Mouse (Mus musculus): ENCODE data around the gene Cnpy4.
A peak's percentile ranks its signal among the peaks of the same experiment; 100 is the strongest.

The Cnpy4 gene

DNA sequence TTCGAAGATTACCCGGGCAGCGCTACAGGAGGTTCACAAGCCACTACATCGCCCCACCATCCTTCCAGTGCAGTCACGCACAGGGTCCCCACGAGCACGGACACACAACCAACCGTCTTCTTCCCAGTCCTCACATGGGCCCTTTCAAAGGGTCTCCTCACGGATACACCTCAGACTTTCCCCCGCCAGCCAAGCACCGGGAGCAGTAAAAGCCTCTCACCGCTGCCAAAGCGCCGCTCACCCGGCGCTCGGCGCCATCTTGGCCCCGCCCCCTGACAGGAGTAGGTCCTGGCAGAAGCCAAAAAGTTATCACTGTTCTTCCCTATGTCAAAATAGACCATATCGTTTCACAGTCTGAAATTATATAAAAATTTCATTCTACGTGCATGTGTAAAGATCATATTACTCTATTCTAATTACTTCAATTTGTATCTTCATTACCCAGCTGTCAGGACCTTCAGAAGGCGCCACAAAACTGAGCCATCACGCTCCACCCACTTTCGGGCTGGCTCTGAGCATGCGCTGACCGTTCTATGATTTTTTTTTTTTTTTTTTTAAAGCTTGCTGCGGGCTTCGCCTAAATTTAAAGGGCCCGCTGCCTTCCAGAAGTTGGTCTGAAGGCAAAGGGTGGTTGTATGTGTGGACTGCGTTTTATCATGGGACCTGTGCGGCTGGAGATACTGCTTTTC is at the start of gene Cnpy4, which contains the start of gene Taf6:
Gene Cnpy4, plus strand, starts transcription at position 536 of the 689 bp plus-strand sequence.
Gene Taf6, minus strand, starts transcription at position 502 of the 689 bp plus-strand sequence.
- peak; percentile 88 to 89 for DNase-seq

DNA sequence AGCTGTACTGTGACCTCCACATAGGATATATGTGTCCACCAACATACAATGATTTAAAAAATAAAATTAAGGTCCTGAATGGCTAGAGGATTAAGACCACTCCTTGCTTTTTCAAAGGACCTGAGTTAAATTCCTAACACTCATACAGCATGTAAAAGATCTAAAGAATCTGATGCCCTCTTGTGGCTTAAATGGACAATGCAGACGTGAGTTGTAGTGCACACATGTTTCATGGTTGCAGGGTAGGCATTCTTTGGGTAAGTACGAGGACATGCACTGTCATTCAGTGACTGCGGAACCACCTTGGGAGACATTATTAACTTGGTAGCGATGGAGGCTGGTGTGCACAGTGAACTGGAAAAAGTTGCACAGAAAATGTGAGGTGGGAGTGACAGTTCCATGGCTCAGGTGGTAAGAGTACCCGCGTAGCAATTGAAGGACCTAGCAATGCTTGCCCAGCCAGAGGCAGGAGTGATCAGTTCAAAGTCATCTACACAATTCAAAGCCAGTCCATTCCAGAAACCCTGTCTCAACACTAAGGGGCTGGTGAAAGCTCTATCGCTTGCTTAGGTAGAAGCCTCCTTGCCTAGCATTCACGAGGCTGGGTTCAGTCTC is 49.2 kb upstream of the Cnpy4 start:
- DNase-seq: peak in 1 of 2 experiments; percentile 31

DNA sequence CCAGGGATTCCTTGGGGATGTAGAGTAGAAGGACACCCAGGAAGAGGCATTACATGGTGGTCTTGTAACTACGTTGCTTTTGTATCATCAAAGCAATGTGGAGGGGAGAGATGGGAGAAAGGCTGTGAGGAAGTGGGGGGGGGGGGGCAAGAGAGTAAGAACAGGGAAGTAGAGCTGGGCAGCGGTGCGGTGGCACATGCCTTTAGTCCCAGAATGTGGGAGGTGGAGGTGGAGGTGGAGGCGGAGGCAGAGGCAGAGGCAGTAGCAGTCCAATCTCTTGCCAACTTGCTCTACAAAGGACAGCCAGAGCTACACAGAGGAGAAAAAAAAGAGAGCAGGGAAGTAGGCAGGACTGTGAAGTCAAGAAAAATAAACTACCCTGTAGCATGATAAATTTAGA is 48.7 kb upstream of the Cnpy4 start:
- DNase-seq: no peak

DNA sequence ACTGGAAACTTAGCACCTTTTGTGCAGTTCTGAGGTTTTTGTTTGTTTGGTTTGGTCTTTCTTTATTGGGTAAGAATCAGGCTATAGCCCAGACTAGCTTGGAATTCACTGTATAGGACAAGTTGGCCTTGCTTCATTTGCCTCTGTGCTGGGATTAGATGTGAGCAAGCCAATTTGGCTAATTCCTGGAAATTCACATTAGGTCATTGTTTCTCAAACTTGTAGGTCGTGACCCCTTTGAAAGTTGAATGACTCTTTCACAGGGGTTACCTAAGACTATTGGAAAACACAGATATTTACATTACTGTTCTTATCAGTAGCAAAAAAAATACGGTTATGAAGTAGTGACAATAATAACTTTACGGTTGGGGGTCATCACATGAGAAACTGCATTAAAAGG is 32.9 kb upstream of the Cnpy4 start:
- no peak for DNase-seq

DNA sequence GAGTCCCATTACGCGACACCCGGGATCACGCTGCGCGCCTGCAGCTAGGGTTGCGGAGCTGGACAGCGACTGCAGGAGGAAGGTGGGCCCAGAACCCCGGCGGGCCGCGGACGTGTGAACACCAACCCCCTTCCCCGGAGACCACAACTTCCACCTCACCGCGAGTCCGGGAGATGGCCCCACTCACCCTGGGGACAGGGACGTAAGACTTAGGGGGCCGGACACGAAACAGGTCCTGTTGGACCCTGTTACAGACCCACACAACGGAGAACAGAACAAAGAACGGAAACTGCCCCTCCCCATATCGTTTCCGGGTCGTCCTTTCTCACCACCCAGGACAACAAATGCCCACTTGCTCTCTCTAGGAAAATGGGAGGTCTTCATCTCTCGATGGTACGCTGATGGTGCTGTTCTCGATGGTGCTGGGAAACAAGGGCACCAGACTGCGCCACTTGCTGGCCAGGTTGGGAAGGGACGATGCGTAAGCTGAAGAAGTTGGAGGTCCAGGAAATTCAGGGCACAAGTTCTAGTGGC is 31.8 kb upstream of the Cnpy4 start, which contains the start of gene Zfp113:
Gene Zfp113, minus strand, starts transcription at position 302 of the 534 bp plus-strand sequence.
- DNase-seq: peak; percentile 90 to 92

DNA sequence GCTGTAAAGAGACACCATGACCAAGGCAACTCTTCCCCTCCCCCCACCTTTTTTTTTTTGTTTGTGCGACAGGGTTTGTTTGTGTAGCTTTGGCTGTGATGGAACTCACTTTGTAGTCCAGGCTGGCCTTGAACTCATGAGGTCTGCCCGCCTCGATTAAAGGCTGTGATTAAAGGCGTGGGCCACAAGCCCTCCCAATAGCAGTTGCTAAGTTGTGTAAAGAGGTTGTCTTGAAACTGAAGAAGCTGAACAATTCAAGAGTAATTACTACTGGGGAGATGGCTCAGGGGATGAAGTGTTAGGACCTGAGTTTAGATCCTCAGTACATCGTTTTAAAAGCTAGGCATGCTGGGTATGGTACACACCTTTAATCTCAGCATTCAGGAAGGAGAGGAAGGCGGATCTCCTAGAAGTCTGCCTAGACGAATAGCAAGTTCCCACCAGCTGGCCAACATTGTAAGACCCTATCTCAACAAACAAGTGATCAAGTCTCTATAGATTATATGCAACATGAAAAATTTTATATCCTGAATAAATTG is 27.0 kb upstream of the Cnpy4 start:
- DNase-seq: no peak

DNA sequence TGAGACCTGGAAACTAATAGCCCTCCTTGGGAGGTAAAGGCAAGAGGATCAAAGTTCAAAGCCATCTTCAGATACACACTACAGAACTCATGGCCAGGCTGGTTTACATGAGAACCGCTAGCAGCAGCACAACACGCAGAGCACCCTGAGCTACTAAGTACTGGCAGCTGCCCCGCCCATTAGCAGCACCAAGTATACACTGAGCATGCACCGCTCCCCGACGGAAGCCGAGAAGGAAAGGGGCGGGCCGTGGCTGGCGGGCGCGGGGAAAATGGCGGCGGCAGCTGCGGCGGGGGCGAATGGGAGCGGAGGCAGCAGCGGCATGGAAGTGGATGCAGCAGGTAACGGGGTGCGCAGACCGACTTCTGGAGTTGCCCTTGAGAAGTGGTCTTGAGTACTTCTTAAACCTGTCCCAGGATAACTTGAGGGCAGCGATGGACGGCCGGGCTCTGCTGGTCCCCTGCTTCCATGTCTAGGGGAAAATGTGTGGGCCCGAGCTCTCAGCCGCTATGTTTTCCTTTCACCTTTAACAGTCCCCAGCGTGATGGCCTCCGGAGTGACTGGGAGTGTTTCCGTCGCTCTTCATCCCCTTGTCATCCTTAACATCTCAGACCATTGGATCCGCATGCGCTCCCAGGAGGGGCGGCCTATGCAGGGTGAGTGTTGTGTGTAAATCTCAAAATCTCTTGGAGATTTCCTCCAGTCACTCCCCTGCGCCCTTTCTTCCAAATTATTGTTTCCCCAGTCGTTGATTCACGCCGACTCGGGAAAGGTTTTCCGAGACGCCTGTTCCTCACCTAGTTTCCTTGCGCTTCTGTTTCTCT is 26.2 kb upstream of the Cnpy4 start, which contains the start of gene Cops6:
Gene Cops6, plus strand, starts transcription at position 230 of the 824 bp plus-strand sequence.
- DNase-seq: peak; percentile 95

DNA sequence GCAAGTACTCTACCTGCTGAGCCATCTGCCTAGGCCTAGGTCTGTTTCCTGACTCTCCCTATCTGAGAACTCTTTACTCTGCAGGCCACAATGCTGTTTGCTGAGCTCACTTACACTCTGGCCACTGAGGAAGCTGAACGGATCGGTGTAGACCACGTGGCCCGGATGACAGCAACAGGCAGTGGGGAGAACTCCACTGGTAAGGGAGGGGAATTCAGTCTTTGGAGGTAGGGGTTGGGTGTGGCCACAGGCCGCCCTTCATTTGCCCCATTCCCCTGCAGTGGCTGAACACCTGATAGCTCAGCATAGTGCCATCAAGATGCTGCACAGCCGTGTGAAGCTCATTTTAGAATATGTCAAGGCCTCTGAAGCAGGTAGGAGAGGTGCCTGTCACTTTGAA is 24.2 kb upstream of the Cnpy4 start:
- DNase-seq: no peak

DNA sequence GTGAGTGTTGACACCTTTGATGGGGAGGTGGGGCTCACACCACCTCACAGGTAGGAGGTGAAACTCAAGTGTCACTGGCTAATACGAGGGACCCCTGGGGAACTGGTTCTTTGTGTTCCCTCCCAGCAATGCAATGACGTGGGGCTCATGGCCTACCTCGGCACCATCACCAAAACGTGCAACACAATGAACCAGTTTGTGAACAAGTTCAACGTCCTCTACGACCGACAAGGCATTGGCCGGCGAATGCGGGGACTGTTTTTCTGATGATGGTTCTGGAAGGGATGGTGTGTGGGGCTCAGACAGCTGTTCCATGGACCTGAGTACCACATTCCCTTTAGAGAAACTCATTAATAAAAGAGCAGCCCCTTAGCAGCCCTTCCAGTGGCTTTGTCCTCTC is 23.7 kb upstream of the Cnpy4 start:
- no peak for DNase-seq

DNA sequence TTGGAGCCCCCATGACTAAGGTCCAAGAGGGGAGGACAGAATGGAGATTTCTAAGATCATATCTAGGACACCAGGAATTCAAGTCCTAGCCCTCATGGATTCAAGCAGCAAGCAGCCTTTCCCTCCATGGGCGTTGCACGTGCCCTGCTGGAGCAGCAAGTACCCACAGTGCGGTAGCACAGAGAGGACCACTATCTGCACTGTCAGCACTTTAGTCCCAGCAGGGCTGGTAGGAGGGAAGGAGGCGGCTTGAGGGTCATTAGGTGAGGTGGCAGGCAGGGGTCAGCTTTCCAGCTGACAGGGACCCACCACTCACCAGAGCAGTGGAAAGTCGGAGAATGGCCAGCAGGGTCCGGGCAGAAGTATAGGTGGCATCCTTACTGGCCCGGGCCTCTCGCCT is 21.7 kb upstream of the Cnpy4 start:
- no peak for DNase-seq

DNA sequence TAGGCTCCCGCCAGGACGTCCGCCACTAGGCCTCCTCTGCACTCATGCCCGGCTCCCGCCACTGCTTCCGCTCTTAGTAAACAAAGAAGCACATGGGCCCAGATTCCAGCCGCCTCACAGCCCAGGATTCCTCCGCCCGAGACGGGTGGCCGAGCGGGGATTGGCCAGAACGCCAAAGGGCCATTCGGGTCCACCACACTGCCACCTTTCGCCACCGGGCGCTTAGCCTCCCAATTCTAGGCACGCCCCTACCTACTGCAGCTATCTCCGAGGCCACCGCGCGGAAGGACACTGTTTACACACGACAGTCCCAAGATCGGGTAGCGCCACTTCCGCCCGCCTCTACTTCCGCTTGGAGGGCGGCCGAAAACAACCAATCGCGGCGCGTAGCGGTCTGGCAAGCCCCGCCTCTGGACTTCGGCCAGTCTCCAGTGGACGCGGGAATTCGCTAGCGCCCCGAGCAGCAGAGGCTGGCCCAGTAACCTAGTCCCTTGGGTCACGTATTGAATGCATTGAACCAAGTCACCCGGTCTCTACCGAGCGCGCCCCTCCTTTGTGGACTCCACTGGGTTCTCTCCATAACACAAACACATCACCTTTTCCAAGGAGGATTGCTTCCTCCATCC is 16.2 kb upstream of the Cnpy4 start:
- peak; percentile 98 for DNase-seq

DNA sequence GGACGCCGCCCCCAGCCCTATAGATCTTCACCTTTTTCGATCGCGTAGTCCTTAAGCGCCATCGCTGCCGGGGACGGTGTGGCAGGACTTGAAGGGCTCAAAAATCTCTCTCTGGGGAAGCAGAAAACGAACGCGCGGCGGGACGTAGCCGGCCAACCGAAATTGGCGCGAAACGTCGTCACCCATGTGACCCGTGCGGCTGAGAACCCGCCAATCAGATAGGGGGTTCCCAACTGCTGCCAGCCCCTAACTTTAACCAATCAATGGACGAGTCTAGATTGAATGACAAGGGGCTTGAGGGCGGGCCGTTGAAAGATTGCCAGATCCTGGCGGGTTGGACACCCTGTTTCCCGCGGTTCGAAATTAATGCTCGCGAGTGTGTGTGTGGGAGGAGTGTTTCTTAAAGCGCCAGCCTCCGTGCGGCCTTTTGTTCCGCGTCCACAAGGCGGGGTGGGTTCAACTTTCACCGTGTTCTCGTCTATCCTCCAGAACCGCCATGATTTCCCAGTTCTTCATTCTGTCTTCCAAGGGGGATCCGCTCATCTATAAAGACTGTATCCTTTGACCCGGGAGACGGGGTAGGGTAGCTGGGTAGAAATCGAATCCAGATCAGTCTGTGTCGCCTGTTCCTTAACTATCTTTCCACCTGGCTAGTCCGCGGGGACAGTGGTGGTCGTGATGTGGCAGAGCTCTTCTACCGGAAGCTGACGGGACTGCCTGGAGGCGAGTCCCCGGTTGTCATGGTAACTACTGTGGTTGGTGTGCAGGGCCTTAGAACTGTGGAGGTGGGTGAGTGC is 15.4 kb upstream of the Cnpy4 start, which contains the start of the genes Ap4m1 and Mcm7:
Gene Ap4m1, plus strand, starts transcription at position 308 of the 797 bp plus-strand sequence.
Gene Mcm7, minus strand, starts transcription at position 728 of the 797 bp plus-strand sequence.
- peak; percentile 99 for DNase-seq

DNA sequence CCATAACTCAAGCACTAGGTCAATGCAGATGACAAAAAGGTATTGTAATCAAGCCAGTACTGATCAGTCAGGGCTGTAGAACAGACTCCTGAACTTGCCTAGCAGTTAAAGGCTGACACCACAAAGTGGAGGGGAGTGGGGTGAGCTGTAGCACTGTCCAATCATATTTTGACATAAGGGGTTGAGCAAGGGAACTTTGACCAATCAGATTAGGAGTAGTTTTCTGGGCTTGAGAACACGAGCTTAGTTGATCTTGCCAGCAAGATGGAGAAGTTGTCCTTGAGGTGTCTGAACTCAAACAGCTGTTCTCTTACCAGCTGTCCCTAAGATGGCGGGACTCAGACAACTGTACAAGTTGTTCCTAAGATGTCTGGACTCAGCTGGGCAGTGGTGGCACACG is 14.1 kb upstream of the Cnpy4 start:
- DNase-seq: no peak

DNA sequence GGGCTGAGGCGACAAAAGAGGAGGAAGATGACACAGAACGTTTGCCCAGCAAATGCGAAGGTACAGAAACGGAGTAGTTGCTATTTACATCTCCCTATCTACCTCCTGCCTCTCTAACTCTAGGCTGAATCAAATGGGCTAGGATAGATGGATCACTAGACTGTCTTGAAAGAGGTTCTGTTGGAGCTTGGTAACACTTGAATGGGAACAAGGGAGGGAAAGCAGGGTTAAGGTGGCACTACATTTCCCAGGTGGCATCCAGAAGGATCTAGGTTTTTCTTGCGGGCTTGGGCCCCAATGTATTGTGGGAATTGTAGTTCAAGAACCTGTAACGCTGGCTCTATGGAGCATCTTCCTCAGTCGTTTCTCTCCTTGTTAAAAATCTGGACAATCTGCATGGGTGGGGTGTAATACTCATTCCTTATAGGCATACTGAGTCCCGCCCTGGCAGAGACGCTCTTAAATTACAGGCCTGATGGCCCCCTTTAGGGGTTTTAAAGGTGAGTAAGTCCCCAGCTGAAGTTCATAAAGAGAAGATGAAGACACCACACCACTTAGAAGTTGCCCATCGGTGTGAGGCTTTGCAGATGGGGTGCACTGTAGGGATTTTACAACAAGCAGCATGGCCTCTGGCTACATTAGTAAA is 499 bp downstream of the Cnpy4 start:
- DNase-seq: peak; percentile 54 to 75

DNA sequence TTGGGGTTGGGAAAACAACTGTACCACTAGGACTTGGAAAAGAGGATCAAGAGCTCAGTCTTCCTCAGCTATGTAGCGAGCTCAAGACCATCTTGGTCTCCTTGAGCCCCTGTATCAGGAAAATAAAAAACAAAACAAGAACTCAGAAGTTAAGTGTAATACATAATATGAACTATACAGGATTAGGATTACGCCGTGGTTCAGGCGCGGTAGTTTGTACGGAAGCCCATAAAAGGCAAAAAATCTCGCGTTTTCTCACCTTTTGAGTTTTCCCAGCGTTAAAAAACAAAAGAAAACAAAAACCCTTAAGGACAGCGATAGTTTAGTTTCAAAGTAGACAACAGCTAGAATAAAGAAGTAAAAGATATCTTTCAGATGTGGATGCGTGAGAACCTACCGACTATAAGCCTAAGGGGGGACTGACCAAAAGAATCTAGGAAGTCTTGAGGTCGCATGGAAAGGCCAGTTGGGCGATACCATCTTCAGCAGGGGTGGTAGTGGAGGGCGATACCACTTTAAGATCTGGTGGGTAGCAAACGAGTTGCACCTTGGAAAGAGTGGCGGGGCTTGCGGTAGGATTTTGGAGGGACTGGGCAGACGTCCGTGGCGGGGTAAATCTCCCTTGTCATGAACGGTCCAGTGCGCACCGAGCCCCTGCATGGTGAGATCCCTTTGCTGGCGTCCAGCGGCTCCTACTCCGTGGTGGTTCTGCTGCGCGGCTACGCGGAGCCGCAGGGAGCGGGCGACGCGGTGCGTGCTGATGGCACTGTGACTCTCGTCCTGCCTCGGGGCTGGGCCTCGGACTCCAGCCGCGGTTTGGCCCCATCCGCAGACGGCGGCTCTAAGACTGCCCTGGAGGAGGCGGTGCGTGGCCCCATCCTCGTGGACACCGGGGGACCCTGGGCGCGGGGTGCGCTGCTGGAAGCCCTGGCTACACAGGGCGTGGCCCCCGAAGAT is 6.8 kb downstream of the Cnpy4 start, which contains the start of gene Mblac1:
Gene Mblac1, plus strand, starts transcription at position 544 of the 957 bp plus-strand sequence.
- peak; percentile 87 to 89 for DNase-seq

DNA sequence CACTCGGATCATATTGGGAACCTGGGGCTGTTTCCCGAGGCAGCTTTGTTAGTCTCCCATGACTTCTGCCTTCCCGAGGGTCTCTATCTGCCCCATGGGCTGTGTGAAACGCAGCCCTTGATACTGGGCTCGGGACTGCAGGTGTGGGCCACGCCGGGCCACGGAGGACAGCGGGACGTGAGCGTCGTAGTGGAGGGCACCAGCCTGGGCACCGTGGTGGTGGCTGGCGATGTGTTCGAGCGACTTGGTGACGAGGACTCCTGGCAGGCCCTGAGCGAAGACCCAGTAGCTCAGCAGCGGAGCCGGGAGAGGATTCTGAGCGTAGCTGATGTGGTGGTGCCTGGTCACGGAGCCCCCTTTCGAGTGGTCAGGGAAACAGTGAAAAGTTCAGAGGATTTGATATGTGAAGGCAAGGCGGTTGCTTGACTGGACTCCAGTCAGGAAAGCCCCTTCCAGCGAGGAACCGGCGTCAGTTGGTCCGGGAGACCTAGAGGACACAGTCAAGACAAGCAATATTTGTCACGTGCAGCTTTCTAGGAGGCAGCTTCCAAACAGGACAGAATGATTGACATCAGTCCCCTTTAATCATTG is 7.6 kb downstream of the Cnpy4 start:
- DNase-seq: peak; percentile 43 to 44

DNA sequence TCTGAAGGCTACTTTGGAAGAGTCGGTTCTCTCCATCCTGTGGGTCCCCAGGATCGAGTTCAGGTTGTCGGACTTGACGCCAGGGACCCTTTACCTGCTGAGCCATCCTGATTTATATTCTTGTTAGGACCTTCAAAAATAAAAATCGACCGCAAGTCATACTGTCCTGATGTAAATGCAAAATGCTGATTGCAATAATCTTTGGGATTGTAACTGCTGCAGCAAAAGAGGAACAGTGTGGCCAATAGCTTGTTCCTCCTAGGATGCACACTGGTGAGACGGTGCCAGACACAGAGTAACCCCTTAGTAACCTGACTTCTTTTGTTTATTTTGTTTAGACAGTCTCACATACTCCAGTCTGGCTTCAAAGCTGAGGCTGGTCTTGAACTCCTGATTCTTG is 8.2 kb downstream of the Cnpy4 start:
- no peak for DNase-seq

DNA sequence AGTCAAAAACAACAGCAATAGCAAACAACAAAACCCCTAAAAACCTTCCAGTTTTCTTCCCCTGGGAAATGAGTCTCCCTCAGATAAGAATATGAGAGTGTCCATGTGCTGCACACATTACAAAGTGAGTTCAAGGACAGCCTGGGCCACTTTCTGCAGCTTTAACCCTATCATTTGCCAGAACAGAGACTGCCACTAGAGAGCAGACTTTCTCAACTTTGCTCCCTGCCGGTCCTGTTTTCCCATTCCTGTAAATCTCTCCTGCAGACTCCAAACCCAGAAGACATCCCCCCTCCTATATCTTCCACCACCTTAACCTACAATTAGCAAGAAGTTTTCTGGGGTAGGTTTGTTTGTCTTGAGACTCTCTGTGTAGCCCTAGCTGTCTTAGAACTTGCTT is 12.3 kb downstream of the Cnpy4 start:
- DNase-seq: no peak

DNA sequence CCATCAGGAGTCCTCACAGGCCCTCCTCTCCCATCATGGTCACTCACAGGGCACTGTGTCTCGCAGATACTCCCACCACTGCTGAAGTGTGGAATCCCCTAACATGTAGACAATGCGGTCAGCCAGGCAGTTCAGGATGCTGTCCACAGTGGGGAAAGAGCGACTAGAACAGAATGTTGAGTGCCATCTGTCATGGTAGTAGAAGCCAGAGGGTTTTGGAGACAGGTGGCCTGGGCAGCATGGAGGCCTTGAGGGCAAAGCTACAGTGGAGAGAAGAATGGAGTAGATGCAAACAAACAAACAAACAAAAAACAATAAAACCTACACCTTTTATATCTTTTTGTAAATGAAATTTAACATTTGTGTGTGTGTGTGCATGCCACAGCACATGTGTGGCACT is 14.8 kb downstream of the Cnpy4 start:
- no peak for DNase-seq
